Mouse (Mus musculus) forebrain, embryonic 15.5 days (tissue): Measurements from ENCODE around the gene Cth. TPM values are rescaled to one million over a fixed set of nuclear protein-coding genes. Genes with fewer than 3 reads are reported as not detected.

Experiments
- ATAC-seq: fragments of 200-750 bp; cut with Nextera tagmentation; replicated peaks from 2 replicates; pipeline ENCODE4 v1.8.0; 2017; ENCODE audit warnings: mild to moderate bottlenecking, moderate TSS enrichment, moderate library complexity
- H3K27ac ChIP-seq: fragments of 300-500 bp; sonication (generic); replicated peaks from 2 replicates; pipeline ENCODE4 v1.5.1; 2015; ENCODE audit warnings: mild to moderate bottlenecking, inconsistent platforms
- H3K27me3 ChIP-seq: fragments of 300-500 bp; sonication (generic); 2 replicates; pipeline ENCODE4 v1.6.1; 2015; ENCODE audit warnings: inconsistent platforms
- H3K36me3 ChIP-seq: fragments of 300-500 bp; sonication (generic); 2 replicates; pipeline ENCODE4 v1.6.1; 2015; ENCODE audit warnings: mild to moderate bottlenecking, inconsistent platforms
- H3K4me1 ChIP-seq: fragments of 300-500 bp; sonication (generic); 2 replicates; pipeline ENCODE4 v1.6.1; 2015; ENCODE audit warnings: inconsistent platforms
- H3K4me2 ChIP-seq: fragments of 300-500 bp; sonication (generic); replicated peaks from 2 replicates; pipeline ENCODE4 v1.6.1; 2015; ENCODE audit warnings: mild to moderate bottlenecking, inconsistent platforms
- H3K4me3 ChIP-seq: fragments of 300-500 bp; sonication (generic); 2 replicates; pipeline ENCODE4 v1.5.1; 2015; ENCODE audit warnings: mild to moderate bottlenecking, inconsistent platforms
- H3K9ac ChIP-seq: fragments of 300-500 bp; sonication (generic); replicated peaks from 2 replicates; pipeline ENCODE4 v1.6.1; 2015; ENCODE audit warnings: mild to moderate bottlenecking, inconsistent platforms
- H3K9me3 ChIP-seq: fragments of 300-500 bp; sonication (generic); 2 replicates; pipeline ENCODE4 v1.6.1; 2016; ENCODE audit warnings: inconsistent platforms
- WGBS: fragments of 180-500 bp; shearing (Covaris S2); methylation state at CpG from one replicate; pipeline ENCODE4 v1.1.7; 2015; ENCODE audit warnings: mixed read lengths; 5-methylcytosine and 5-hydroxymethylcytosine counted together
- polyA plus RNA-seq: library from polyadenylated mRNA; unstranded; fragments of >200 nt; fragmentation: Nextera tagmentation; extraction: Ambion mirVana; gene quantifications from 2 replicates; pipeline ENCODE4 v1.2.1, GENCODE M21; 2015

Cth gene
- polyA plus RNA-seq, 1 experiment from 2014 or later: 3.7 TPM

DNA sequence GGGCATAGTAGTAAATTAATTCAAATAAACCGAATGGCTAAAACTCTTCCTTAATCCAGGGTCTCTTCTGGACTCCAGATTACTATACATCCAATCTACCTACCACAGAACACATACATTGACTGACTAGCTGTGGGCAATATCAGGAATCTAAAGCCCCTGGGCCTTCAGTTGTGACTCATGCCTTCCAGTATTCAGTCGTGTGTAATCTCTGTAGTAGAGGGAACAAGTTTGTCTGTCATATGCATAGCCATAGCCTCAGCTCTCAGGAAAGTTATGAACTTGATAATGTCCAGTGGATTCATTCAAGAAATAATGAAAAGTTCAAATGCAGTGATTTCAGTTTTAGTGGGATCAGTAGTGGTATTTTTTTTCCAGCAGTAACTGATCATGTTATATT is 59.0 kb downstream of the Cth start:
- no peak overlapping the region for H3K4me3 ChIP-seq
- no peaks in the 10 kb centered on the region for H3K36me3 ChIP-seq
- no peak overlapping the region for H3K9ac ChIP-seq
- no peak overlapping the region for H3K4me2 ChIP-seq
- WGBS: 82% methylated on average over 2 of the region's 2 CpGs
- ATAC-seq: no peak
- H3K27me3 ChIP-seq: no peaks in the 10 kb centered on the region
- no peaks in the 10 kb centered on the region for H3K4me1 ChIP-seq
- H3K27ac ChIP-seq: no peak overlapping the region
- no peaks in the 10 kb centered on the region for H3K9me3 ChIP-seq

DNA sequence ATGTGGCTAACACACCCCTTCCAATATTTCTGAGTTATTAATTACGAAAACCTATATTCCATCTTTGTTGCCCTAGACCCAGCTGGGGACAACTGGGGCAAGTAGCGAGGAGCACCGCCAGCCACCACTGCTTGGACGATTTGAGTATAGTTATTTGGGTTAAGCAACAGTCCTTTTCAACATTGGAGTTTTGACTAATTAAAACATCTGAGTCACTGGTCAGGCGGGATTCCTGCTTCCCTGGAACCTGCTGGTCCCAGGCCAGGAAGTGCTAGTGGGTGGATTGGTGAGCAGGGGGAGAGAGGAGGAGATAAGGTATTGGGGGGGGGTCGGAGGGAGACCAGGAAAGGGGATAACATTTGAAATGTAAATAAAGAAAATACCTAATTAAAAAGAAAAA is 59.4 kb downstream of the Cth start:
- H3K4me2 ChIP-seq: no peak overlapping the region

DNA sequence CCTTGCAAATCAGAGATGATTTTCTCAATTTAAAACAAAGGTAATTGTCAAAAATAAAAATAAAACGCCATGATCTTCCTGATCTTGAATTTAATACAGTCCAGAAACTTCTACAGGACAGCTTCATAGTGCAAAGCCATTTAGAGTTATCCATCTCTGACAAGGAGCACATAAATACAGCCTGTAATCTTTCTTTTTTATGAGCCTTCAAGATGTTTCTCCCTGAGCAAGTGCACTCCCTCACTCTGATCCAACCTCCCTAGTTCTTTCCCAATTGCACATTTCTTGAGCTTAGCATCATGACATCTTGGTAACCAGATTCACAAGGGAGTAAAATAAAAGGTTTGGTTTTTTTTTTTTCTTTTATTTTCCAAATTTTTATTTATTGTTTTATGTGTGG is 72.1 kb downstream of the Cth start:
- Histone ChIP-seq H3K9me3 (no peaks in the 10 kb centered on the region), H3K36me3 (no peaks in the 10 kb centered on the region), H3K4me3 (no peak overlapping the region), H3K4me1 (no peaks in the 10 kb centered on the region), H3K4me2 (no peak overlapping the region), H3K9ac (no peak overlapping the region), H3K27me3 (no peaks in the 10 kb centered on the region), H3K27ac (no peak overlapping the region)
- ATAC-seq: no peak
- 58% methylated on average over 1 of the region's 1 CpGs for whole genome bisulfite sequencing

More for the DNA sequence above, 59.4 kb downstream of the Cth start:
- Histone ChIP-seq H3K4me3 (no peak overlapping the region), H3K27me3 (no peaks in the 10 kb centered on the region), H3K36me3 (no peaks in the 10 kb centered on the region), H3K9me3 (no peaks in the 10 kb centered on the region), H3K27ac (no peak overlapping the region), H3K9ac (no peak overlapping the region), H3K4me1 (no peaks in the 10 kb centered on the region)
- ATAC-seq: no peak
- WGBS: 77% methylated on average over 6 of the region's 6 CpGs

DNA sequence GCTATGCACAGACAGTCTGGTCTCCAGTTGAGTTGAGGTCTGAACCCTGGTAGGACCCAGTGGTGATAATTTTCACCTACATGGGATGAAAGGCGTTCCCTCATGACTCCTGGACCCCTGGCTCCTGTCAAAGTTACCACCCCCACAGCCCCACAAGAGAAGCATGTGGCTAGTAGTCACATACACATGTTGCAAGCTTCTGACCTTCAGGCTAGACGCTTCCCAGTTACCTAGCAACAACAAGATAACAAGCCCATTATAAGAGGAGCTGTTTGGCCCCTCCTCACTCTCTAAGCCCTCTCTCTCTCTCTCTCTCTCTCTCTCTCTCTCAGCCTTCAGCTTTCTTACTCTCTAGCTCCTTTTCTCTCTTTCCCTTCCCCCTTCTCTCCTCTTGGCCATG is 76.4 kb downstream of the Cth start:
- Histone ChIP-seq H3K4me2 (no peak overlapping the region), H3K27me3 (no peaks in the 10 kb centered on the region), H3K4me1 (no peaks in the 10 kb centered on the region), H3K36me3 (no peaks in the 10 kb centered on the region), H3K4me3 (no peak overlapping the region), H3K27ac (no peak overlapping the region), H3K9me3 (no peaks in the 10 kb centered on the region), H3K9ac (no peak overlapping the region)
- WGBS: 39% methylated on average over 2 of the region's 2 CpGs
- ATAC-seq: no peak

DNA sequence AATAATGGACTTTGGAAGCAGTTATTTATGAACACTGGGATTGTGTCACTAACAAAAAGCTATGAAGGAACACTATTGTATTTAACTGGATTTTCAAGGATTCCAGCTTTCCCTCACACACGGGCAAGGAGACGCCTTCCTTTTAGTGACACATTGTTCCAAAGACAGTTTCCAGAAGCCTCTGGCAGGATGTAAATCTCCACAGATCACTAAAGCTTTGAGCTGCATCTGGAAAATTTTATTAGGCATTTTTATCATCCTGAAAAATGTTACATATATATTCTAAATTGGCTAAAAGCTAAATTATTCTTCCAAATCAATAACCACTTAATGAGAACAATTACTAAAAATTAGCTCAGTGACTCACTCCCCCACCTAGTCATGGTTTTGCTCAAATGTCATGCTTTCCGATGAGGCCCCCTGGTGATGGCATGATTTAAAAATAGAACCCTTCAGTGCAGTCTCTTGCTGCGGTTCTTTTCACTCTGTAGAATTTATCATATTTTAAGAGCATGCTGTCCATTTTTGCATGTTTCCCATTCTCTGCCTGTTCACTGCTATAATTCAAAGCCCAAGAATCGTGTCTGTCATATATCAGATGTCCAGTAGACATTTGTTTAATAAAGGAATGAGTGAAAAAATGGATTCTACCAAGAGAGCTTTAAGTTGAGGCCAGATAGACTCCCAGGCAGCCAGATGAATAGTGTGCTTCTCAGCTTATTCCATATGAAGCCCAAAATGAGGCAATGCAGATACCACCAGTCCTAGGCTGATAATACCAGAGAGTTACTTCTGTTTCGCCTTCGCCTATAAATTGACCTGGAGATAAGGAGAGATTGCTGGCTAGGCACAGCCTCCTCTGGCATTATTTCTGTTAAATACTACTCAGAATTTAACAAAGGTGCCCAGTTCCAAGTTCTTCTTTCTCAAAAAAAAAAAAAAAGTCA is 77.3 kb downstream of the Cth start:
- no peak overlapping the region for H3K9ac ChIP-seq
- H3K27ac ChIP-seq: no peak overlapping the region
- H3K4me1 ChIP-seq: no peaks in the 10 kb centered on the region
- WGBS: 74% methylated on average over 7 of the region's 7 CpGs
- H3K36me3 ChIP-seq: no peaks in the 10 kb centered on the region
- H3K4me3 ChIP-seq: no peak overlapping the region
- ATAC-seq: no peak
- H3K27me3 ChIP-seq: no peaks in the 10 kb centered on the region
- H3K4me2 ChIP-seq: no peak overlapping the region
- H3K9me3 ChIP-seq: no peaks in the 10 kb centered on the region

Other genes starting within 250 kb of the Cth start
- 24.6 and 25.3 TPM in 2 replicates for gene Ankrd13c, start 22.2 kb upstream of the Cth start, polyA plus RNA-seq
- 301 and 315 TPM in 2 replicates for gene Srsf11, start 111.6 kb upstream of the Cth start, polyA plus RNA-seq
- 59.9 and 65.2 TPM in 2 replicates for gene Lrrc40, start 111.6 kb upstream of the Cth start, polyA plus RNA-seq